23 mouse cellular contexts compared by ENCODE assay signal in genomic region chr2:102805761-102806496, GRCm38 (mm10).
A peak's percentile ranks its signal among the peaks of the same experiment; 100 is the strongest.
DNase-seq lines count a peak whose midpoint lies in the region; ATAC-seq and TF ChIP-seq lines count a peak whose summit lies in the region.
"Had no signal": no experiment of that assay in that cellular context is flagged by ENCODE, and none has a peak within 500 bp of the region (broad histone marks: within the 10 kb centered on the region; RNA-seq: fewer than 3 reads in every experiment).

No protein-coding gene starts in this region.

- TF ChIP-seq CTCF in C2C12 (IDR thresholded peaks at IDR 0.05; ENCODE audit: control insufficient read depth, insufficient read depth, insufficient read length) = no peak
- no peak for TF ChIP-seq CTCF in stomach, postnatal 0 days (IDR thresholded peaks at IDR 0.05; ENCODE audit: low read depth)

- H3K9me3 ChIP-seq in kidney, embryonic 15.5 days (replicated peaks) = no peaks in the 10 kb centered on the region
- H3K9me3 ChIP-seq in stomach, postnatal 0 days (ENCODE audit: control insufficient read depth, low read length) = no peaks in the 10 kb centered on the region
- H3K9me3 ChIP-seq: embryonic facial prominence, embryonic 13.5 days; forebrain, embryonic 10.5 days; forebrain, embryonic 15.5 days; G1E; hindbrain, embryonic 13.5 days; limb, embryonic 13.5 days; liver, embryonic 12.5 days had no signal

- no peak overlapping the region for H3K4me2 ChIP-seq in kidney, embryonic 15.5 days
- H3K4me2 ChIP-seq in stomach, postnatal 0 days (replicated peaks; ENCODE audit: low read depth) = no peak overlapping the region
- H3K4me2 ChIP-seq: embryonic facial prominence, embryonic 13.5 days; forebrain, embryonic 15.5 days; heart, embryonic 11.5 days; hindbrain, embryonic 13.5 days; limb, embryonic 13.5 days; liver, embryonic 12.5 days; midbrain, embryonic 11.5 days had no signal

- H3K36me3 ChIP-seq in kidney, embryonic 15.5 days = no peaks in the 10 kb centered on the region
- H3K36me3 ChIP-seq in C2C12 (ENCODE audit: control insufficient read depth, insufficient read depth) = peaks cover 11% of the 10 kb centered on the region
- H3K36me3 ChIP-seq in stomach, postnatal 0 days (ENCODE audit: control insufficient read depth, insufficient read depth, low read length) = no peaks in the 10 kb centered on the region
- H3K36me3 ChIP-seq: embryonic facial prominence, embryonic 13.5 days; forebrain, embryonic 10.5 days; forebrain, embryonic 15.5 days; hindbrain, embryonic 13.5 days; limb, embryonic 13.5 days; liver, embryonic 12.5 days had no signal

- H3K4me3 ChIP-seq in kidney, embryonic 15.5 days (replicated peaks) = no peak overlapping the region
- no peak overlapping the region for H3K4me3 ChIP-seq in C2C12 (ENCODE audit: insufficient read depth, poor library complexity, severe bottlenecking)
- no peak overlapping the region for H3K4me3 ChIP-seq in stomach, postnatal 0 days (ENCODE audit: low read depth, low read length)
- H3K4me3 ChIP-seq: embryonic facial prominence, embryonic 13.5 days; forebrain, embryonic 10.5 days; forebrain, embryonic 15.5 days; hindbrain, embryonic 13.5 days; limb, embryonic 13.5 days; liver, embryonic 12.5 days had no signal

- H3ac ChIP-seq in C2C12 (ENCODE audit: control insufficient read depth, insufficient read length, low read depth) = no peak overlapping the region

- H3K9ac ChIP-seq in kidney, embryonic 15.5 days = no peak overlapping the region
- no peak overlapping the region for H3K9ac ChIP-seq in stomach, postnatal 0 days (ENCODE audit: low read length)
- H3K9ac ChIP-seq: embryonic facial prominence, embryonic 13.5 days; forebrain, embryonic 15.5 days; hindbrain, embryonic 13.5 days; limb, embryonic 13.5 days; liver, embryonic 12.5 days had no signal

- TF ChIP-seq EP300 in stomach, postnatal 0 days (optimal IDR thresholded peaks at IDR 0.05) = no peak

- no peaks in the 10 kb centered on the region for H3K4me1 ChIP-seq in kidney, embryonic 15.5 days
- no peaks in the 10 kb centered on the region for H3K4me1 ChIP-seq in stomach, postnatal 0 days (replicated peaks; ENCODE audit: control insufficient read depth, insufficient read depth)
- H3K4me1 ChIP-seq: forebrain, embryonic 10.5 days; forebrain, embryonic 15.5 days; hindbrain, embryonic 13.5 days; liver, embryonic 12.5 days had no signal

- no peak overlapping the region for H3K27ac ChIP-seq in kidney, embryonic 15.5 days
- no peak overlapping the region for H3K27ac ChIP-seq in stomach, postnatal 0 days (replicated peaks)
- H3K27ac ChIP-seq: embryonic facial prominence, embryonic 13.5 days; forebrain, embryonic 10.5 days; forebrain, embryonic 15.5 days; hindbrain, embryonic 13.5 days; limb, embryonic 13.5 days; liver, embryonic 12.5 days had no signal

- H3K27me3 ChIP-seq in kidney, embryonic 15.5 days = no peaks in the 10 kb centered on the region
- no peaks in the 10 kb centered on the region for H3K27me3 ChIP-seq in C2C12 (ENCODE audit: control insufficient read depth, insufficient read depth, insufficient read length)
- H3K27me3 ChIP-seq in stomach, postnatal 0 days (ENCODE audit: control insufficient read depth, insufficient read depth, low read length) = no peaks in the 10 kb centered on the region
- H3K27me3 ChIP-seq: embryonic facial prominence, embryonic 13.5 days; forebrain, embryonic 15.5 days; hindbrain, embryonic 13.5 days; limb, embryonic 13.5 days; liver, embryonic 12.5 days had no signal

- DNase-seq in kidney, postnatal 36 days = peak; percentile 9 to 28
- DNase-seq in NIH3T3 (ENCODE audit: low read depth) = peak; percentile 47
- no peak for DNase-seq in stomach, postnatal 0 days (ENCODE audit: low spot score)
- no peak for DNase-seq in embryo, embryonic 10 days (ENCODE audit: low spot score)
- DNase-seq: adrenal gland, postnatal 25 days; cerebellum, adult 11-12 months; cerebellum, adult 9-11 months; gastrocnemius, postnatal 25 days; heart, postnatal 36 days; layer of hippocampus, adult 9-11 months; right cerebral cortex, postnatal 25 days had no signal

- H3K79me3 ChIP-seq in C2C12 (ENCODE audit: low read depth) = no peaks in the 10 kb centered on the region

- ATAC-seq in kidney, embryonic 15.5 days (replicated peaks; ENCODE audit: low FRiP score) = no peak
- ATAC-seq in stomach, postnatal 0 days (ENCODE audit: low FRiP score, low TSS enrichment) = peak; percentile 24; the same call in 1 of the 2 replicates
- ATAC-seq: forebrain, embryonic 15.5 days; liver, embryonic 12.5 days; midbrain, embryonic 16.5 days had no signal

- WGBS in kidney, embryonic 15.5 days = 89% methylated on average over 4 of the region's 4 CpGs
- WGBS in stomach, postnatal 0 days = 67% methylated on average over 4 of the region's 4 CpGs

- no peaks in the 10 kb centered on the region for H3K79me2 ChIP-seq in C2C12 (ENCODE audit: control insufficient read depth, insufficient read depth)

TF ChIP-seq in C2C12, 6 proteins besides CTCF, POLR2A, EP300 and RAD21:
- peak; percentile 61 for TF ChIP-seq CEBPB (IDR thresholded peaks at IDR 0.05; ENCODE audit: low read depth)
- TF ChIP-seq MYOG (IDR thresholded peaks at IDR 0.05; ENCODE audit: control insufficient read depth, extremely low read depth, insufficient read length) = no peak
- no peak for TF ChIP-seq MAX (IDR thresholded peaks at IDR 0.05)
- no peak for TF ChIP-seq USF1 (IDR thresholded peaks at IDR 0.05; ENCODE audit: low read depth)
- TF ChIP-seq FOSL1 (IDR thresholded peaks at IDR 0.05; ENCODE audit: insufficient read depth, low read length, poor library complexity, severe bottlenecking) = no peak

Comparison
In these comparisons a context has a peak if more than half of its experiments do, and no peak if none do; other contexts are left out.
1. DNase-seq: peak in kidney, postnatal 36 days (2 of 2) and NIH3T3 (single experiment); none in stomach, postnatal 0 days (single experiment) and embryo, embryonic 10 days (single experiment).